Mouse (Mus musculus) C2C12 (cell line): ENCODE measurements around the gene Abca14. TPM values are rescaled to one million over a fixed set of nuclear protein-coding genes. Genes with fewer than 3 reads are reported as not detected.

Experiments used
- H3K27me3 ChIP-seq: one replicate; pipeline ENCODE4 v1.6.1; 2011; ENCODE audit not compliant: control insufficient read depth, insufficient read depth, insufficient read length
- H3K36me3 ChIP-seq: one replicate; pipeline ENCODE4 v1.6.1; 2011; ENCODE audit not compliant: control insufficient read depth, insufficient read depth
- H3K4me3 ChIP-seq: one replicate; pipeline ENCODE4 v1.5.1; 2011; ENCODE audit warnings: mild to moderate bottlenecking, control low read depth; ENCODE audit not compliant: poor library complexity, insufficient read depth, severe bottlenecking
- H3K79me2 ChIP-seq: one replicate; pipeline ENCODE4 v1.6.1; 2011; ENCODE audit not compliant: control insufficient read depth, insufficient read depth
- H3K79me3 ChIP-seq: one replicate; pipeline ENCODE4 v1.6.1; 2011; ENCODE audit warnings: low read depth, control low read depth
- H3ac ChIP-seq: one replicate; pipeline ENCODE3; 2011; ENCODE audit warnings: low read depth; ENCODE audit not compliant: control insufficient read depth, insufficient read length
- CEBPB ChIP-seq: IDR thresholded peaks from one replicate; pipeline ENCODE4 v1.6.1; 2011; ENCODE audit warnings: low read depth, mild to moderate bottlenecking, control low read depth, moderate library complexity
- CTCF ChIP-seq: IDR thresholded peaks from one replicate; pipeline ENCODE4 v1.5.1; 2011; ENCODE audit not compliant: control insufficient read depth, insufficient read depth, insufficient read length
- FOSL1 ChIP-seq: IDR thresholded peaks from one replicate; pipeline ENCODE4 v1.8.0; 2011; ENCODE audit warnings: mild to moderate bottlenecking, low read length; ENCODE audit not compliant: poor library complexity, insufficient read depth, severe bottlenecking
- MAX ChIP-seq: IDR thresholded peaks from one replicate; pipeline ENCODE4 v1.6.1; 2011; ENCODE audit warnings: mild to moderate bottlenecking, control low read depth
- MYOD1 ChIP-seq: IDR thresholded peaks from one replicate; pipeline ENCODE4 v1.6.1; 2011; ENCODE audit warnings: low read depth; ENCODE audit not compliant: control insufficient read depth, insufficient read length
- MYOG ChIP-seq: IDR thresholded peaks from one replicate; pipeline ENCODE4 v1.6.1; 2011; ENCODE audit not compliant: control insufficient read depth, insufficient read length; ENCODE audit errors: extremely low read depth
- USF1 ChIP-seq: IDR thresholded peaks from one replicate; pipeline ENCODE4 v1.6.1; 2011; ENCODE audit warnings: low read depth, mild to moderate bottlenecking, control low read depth, moderate library complexity
- polyA plus RNA-seq: library from polyadenylated mRNA; unstranded; fragments of >200 nt; fragmentation: generic; extraction: Trizol; gene quantifications from one replicate; pipeline ENCODE4 v1.2.1, GENCODE M21; 2012; ENCODE audit warnings: missing spikeins

The Abca14 gene
- polyA plus RNA-seq, 1 experiment = not detected

GRCm38 (mm10) chr7:120181401-120182230 is 22.1 kb upstream of the Abca14 start:
- no peaks in the 10 kb centered on the region for H3K79me2 ChIP-seq
- H3K79me3 ChIP-seq = no peaks in the 10 kb centered on the region
- no peaks in the 10 kb centered on the region for H3K27me3 ChIP-seq

GRCm38 (mm10) chr7:120182891-120183290 is 20.9 kb upstream of the Abca14 start:
- H3K27me3 ChIP-seq = no peaks in the 10 kb centered on the region
- H3K79me2 ChIP-seq = no peaks in the 10 kb centered on the region
- H3ac ChIP-seq = no peak overlapping the region
- no peak for TF ChIP-seq FOSL1
- TF ChIP-seq MAX = no peak
- no peak for TF ChIP-seq MYOG
- TF ChIP-seq CEBPB = no peak
- TF ChIP-seq CTCF = no peak
- TF ChIP-seq MYOD1 = no peak
- TF ChIP-seq USF1 = no peak
- no peaks in the 10 kb centered on the region for H3K79me3 ChIP-seq
- no peak overlapping the region for H3K4me3 ChIP-seq
- no peaks in the 10 kb centered on the region for H3K36me3 ChIP-seq

More at GRCm38 (mm10) chr7:120181401-120182230, 22.1 kb upstream of the Abca14 start:
- no peaks in the 10 kb centered on the region for H3K36me3 ChIP-seq
- no peak for TF ChIP-seq USF1
- TF ChIP-seq CTCF = no peak
- TF ChIP-seq MYOD1 = no peak
- no peak for TF ChIP-seq MAX
- TF ChIP-seq FOSL1 = no peak
- no peak overlapping the region for H3K4me3 ChIP-seq
- H3ac ChIP-seq = no peak overlapping the region

- Histone ChIP-seq H3K79me3 (no peaks in the 10 kb centered on the region), H3K79me2 (no peaks in the 10 kb centered on the region), H3ac (no peak overlapping the region), H3K36me3 (no peaks in the 10 kb centered on the region), H3K4me3 (no peak overlapping the region), H3K27me3 (no peaks in the 10 kb centered on the region)
- TF ChIP-seq MAX (no peak), FOSL1 (no peak), CTCF (no peak), CEBPB (no peak), MYOG (no peak), MYOD1 (no peak), USF1 (no peak)
Observed at GRCm38 (mm10) chr7:120188946-120189345, 14.8 kb upstream of the Abca14 start.

- Histone ChIP-seq H3K79me3 (no peaks in the 10 kb centered on the region), H3K4me3 (no peak overlapping the region), H3K27me3 (no peaks in the 10 kb centered on the region), H3ac (no peak overlapping the region), H3K36me3 (no peaks in the 10 kb centered on the region), H3K79me2 (no peaks in the 10 kb centered on the region)
- TF ChIP-seq FOSL1 (no peak), MYOG (no peak), MAX (no peak), CTCF (no peak), CEBPB (no peak), MYOD1 (no peak), USF1 (no peak)
Observed at GRCm38 (mm10) chr7:120189369-120190149, 14.2 kb upstream of the Abca14 start.

- no peak overlapping the region for H3K4me3 ChIP-seq
- no peaks in the 10 kb centered on the region for H3K36me3 ChIP-seq
- H3K79me3 ChIP-seq = no peaks in the 10 kb centered on the region
- H3K79me2 ChIP-seq = no peaks in the 10 kb centered on the region
- no peaks in the 10 kb centered on the region for H3K27me3 ChIP-seq
- H3ac ChIP-seq = no peak overlapping the region
- TF ChIP-seq CEBPB (no peak), CTCF (no peak), FOSL1 (no peak), MYOG (no peak), MYOD1 (no peak), USF1 (no peak), MAX (no peak)
Observed at GRCm38 (mm10) chr7:120190150-120190665, 13.6 kb upstream of the Abca14 start.
